In the genomic region with DNA sequence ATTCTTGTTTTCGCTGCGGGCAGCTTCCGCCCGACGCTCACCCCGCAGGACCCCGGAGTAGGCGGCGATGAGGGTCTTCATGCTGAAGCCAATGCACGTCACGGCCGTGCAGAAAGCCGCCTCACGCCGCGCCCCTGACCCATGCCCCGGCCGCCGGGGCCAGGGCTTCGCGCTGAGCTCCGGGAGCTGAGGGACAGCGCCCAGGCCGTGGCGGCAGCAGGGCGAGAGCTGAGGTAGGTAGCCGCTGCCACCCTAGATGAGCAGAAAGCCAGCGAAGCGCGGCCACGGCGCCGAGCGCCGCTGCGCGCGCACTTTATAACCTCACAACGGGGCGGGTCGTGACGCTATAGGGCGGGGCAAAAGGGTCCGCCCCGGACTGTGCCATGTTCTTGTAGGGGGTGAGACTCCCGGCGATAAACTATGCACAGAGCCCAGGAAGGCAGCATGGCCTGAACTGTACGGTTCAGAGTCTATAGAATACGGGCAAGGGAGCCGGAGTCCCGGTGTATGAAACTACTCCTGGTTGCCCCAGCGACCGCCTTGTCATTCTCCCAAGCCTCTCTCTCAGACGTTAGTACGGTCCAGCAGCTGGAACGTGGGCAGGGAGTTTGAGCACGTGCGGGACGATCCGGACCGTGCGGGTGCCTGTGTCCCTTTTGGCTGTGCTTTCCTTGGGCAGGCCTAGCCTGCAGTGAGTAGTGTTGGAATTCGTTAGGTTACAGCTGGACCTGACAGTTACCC, we compare ENCODE assay signal across 7 mouse cellular contexts. TPM values are rescaled to one million over a fixed set of nuclear protein-coding genes. Genes with fewer than 3 reads are reported as not detected.
DNase-seq lines count a peak whose midpoint lies in the region; ATAC-seq and TF ChIP-seq lines count a peak whose summit lies in the region.

A gene (minus strand): TSS at position 288 of the 741 bp plus-strand sequence.

- H3K4me2 ChIP-seq in embryonic facial prominence, embryonic 13.5 days: peak within 1 kb of the TSS; percentile 80
- H3K4me2 ChIP-seq in limb, embryonic 13.5 days (replicated peaks): peak within 1 kb of the TSS; percentile 96
- H3K4me2 ChIP-seq in midbrain, embryonic 16.5 days (ENCODE audit: low read length): peak within 1 kb of the TSS; percentile 85

- peak; percentile 98 for TF ChIP-seq POLR2A in heart, adult 2 months (IDR thresholded peaks at IDR 0.05; ENCODE audit: insufficient read depth, low read depth, low read length)

- peaks cover 20% of the 10 kb centered on the region for H3K4me1 ChIP-seq in embryonic facial prominence, embryonic 13.5 days
- no peaks in the 10 kb centered on the region; the same call in 1 of the 2 replicates for H3K4me1 ChIP-seq in heart, adult 2 months (ENCODE audit: control insufficient read depth, insufficient read depth, low read length)
- H3K4me1 ChIP-seq in limb, embryonic 13.5 days: peaks cover 9% of the 10 kb centered on the region; the same call in 1 of the 2 replicates
- peaks cover 10% of the 10 kb centered on the region for H3K4me1 ChIP-seq in midbrain, embryonic 16.5 days (ENCODE audit: control insufficient read depth, insufficient read depth, low read length)

- DNase-seq in adrenal gland, postnatal 36 days: peak; percentile 91
- peak; percentile 91 to 95 for DNase-seq in heart, adult 2 months
- peak; percentile 91 to 92 for DNase-seq in kidney, adult 8-10 months
- DNase-seq in spleen, postnatal 10 days (ENCODE audit: low spot score in 2 of 2): peak; percentile 83 to 90

- peak within 1 kb of the TSS; percentile 60 for H3K4me3 ChIP-seq in embryonic facial prominence, embryonic 13.5 days
- peak within 1 kb of the TSS; percentile 96 for H3K4me3 ChIP-seq in heart, adult 2 months
- peak within 1 kb of the TSS; percentile 78 for H3K4me3 ChIP-seq in limb, embryonic 13.5 days
- peak within 1 kb of the TSS; percentile 74 for H3K4me3 ChIP-seq in midbrain, embryonic 16.5 days (ENCODE audit: low read depth, low read length)

- under 1% methylated on average over 63 of the region's 63 CpGs for WGBS in embryonic facial prominence, embryonic 13.5 days
- under 1% methylated on average over 63 of the region's 63 CpGs for WGBS in heart, adult 2 months
- under 1% methylated on average over 63 of the region's 63 CpGs for WGBS in limb, embryonic 13.5 days
- under 1% methylated on average over 63 of the region's 63 CpGs for WGBS in midbrain, embryonic 16.5 days

- H3K9ac ChIP-seq in embryonic facial prominence, embryonic 13.5 days: peak within 1 kb of the TSS; percentile 83
- H3K9ac ChIP-seq in heart, adult 2 months (ENCODE audit: low read depth, low read length): peak within 1 kb of the TSS; percentile 89
- H3K9ac ChIP-seq in limb, embryonic 13.5 days: peak within 1 kb of the TSS; percentile 84
- H3K9ac ChIP-seq in midbrain, embryonic 16.5 days (ENCODE audit: low read depth, low read length): peak within 1 kb of the TSS; percentile 94

- peak; percentile 87 for ATAC-seq in embryonic facial prominence, embryonic 13.5 days (ENCODE audit: insufficient number of reproducible peaks, insufficient read depth, low FRiP score, low TSS enrichment, low read depth)
- ATAC-seq in limb, embryonic 13.5 days (ENCODE audit: low FRiP score, low read depth): peak; percentile 93
- peak; percentile 94 for ATAC-seq in midbrain, embryonic 16.5 days

- no peaks in the 10 kb centered on the region for H3K79me2 ChIP-seq in heart, adult 2 months (replicated peaks; ENCODE audit: control insufficient read depth, insufficient read depth, low read length)

- H3K9me3 ChIP-seq in embryonic facial prominence, embryonic 13.5 days: no peaks in the 10 kb centered on the region
- H3K9me3 ChIP-seq in limb, embryonic 13.5 days: no peaks in the 10 kb centered on the region
- H3K9me3 ChIP-seq in midbrain, embryonic 16.5 days (replicated peaks; ENCODE audit: control insufficient read depth, low read length, poor library complexity, severe bottlenecking): no peaks in the 10 kb centered on the region

- no peaks in the 10 kb centered on the region for H3K36me3 ChIP-seq in embryonic facial prominence, embryonic 13.5 days
- H3K36me3 ChIP-seq in heart, adult 2 months (ENCODE audit: control insufficient read depth, insufficient read depth, low read length): no peaks in the 10 kb centered on the region
- H3K36me3 ChIP-seq in limb, embryonic 13.5 days: no peaks in the 10 kb centered on the region
- no peaks in the 10 kb centered on the region for H3K36me3 ChIP-seq in midbrain, embryonic 16.5 days (ENCODE audit: control insufficient read depth, insufficient read depth, low read length)

- no peak for TF ChIP-seq CTCF in heart, adult 2 months (IDR thresholded peaks at IDR 0.05)

- H3K27ac ChIP-seq in embryonic facial prominence, embryonic 13.5 days: peak within 1 kb of the TSS; percentile 86
- peak within 1 kb of the TSS; percentile 98 for H3K27ac ChIP-seq in heart, adult 2 months
- H3K27ac ChIP-seq in limb, embryonic 13.5 days: peak within 1 kb of the TSS; percentile 70; the same call in 1 of the 2 replicates
- H3K27ac ChIP-seq in midbrain, embryonic 16.5 days (ENCODE audit: low read length): peak within 1 kb of the TSS; percentile 82

- H3K27me3 ChIP-seq in embryonic facial prominence, embryonic 13.5 days: peaks cover 12% of the 10 kb centered on the region
- H3K27me3 ChIP-seq in heart, adult 2 months (ENCODE audit: control insufficient read depth, insufficient read depth, low read length): no peaks in the 10 kb centered on the region
- peaks cover 12% of the 10 kb centered on the region; the same call in 1 of the 2 replicates for H3K27me3 ChIP-seq in limb, embryonic 13.5 days
- H3K27me3 ChIP-seq in midbrain, embryonic 16.5 days (ENCODE audit: control insufficient read depth, insufficient read depth, low read depth, low read length): no peaks in the 10 kb centered on the region

- peak; percentile 67 for TF ChIP-seq EP300 in heart, adult 2 months (IDR thresholded peaks at IDR 0.05; ENCODE audit: insufficient read depth, low read depth, low read length)

- intact Hi-C loops in heart, adult 2 months (cut with DNase I): loop anchor here (2.0 to 5.0 kb wide), 2 partner anchors 18 to 45 kb away; no protein-coding TSS in a partner anchor

RNA-seq across cellular contexts. Expression of the gene that starts here (rescaled TPM):
- 100 to 1,000 TPM; 307 to 556 TPM for total RNA-seq in adrenal gland, postnatal 36 days (2021)
- polyA plus RNA-seq in embryonic facial prominence, embryonic 13.5 days (2015; fragmentation: Nextera tagmentation; extraction: Ambion mirVana): 17.2 and 17.6 TPM in 2 replicates
- 100 to 1,000 TPM; 309 to 376 TPM for total RNA-seq in heart, adult 2 months (2021)
- polyA plus RNA-seq in heart, adult 2 months (2012; rRNA removed): 347 and 390 TPM in 2 replicates
- 15.0 and 15.8 TPM in 2 replicates for polyA plus RNA-seq in limb, embryonic 13.5 days (2015; fragmentation: Nextera tagmentation; extraction: Ambion mirVana)
- 22.0 and 24.0 TPM in 2 replicates for polyA plus RNA-seq in midbrain, embryonic 16.5 days (2015; fragmentation: Nextera tagmentation; extraction: Ambion mirVana)

Comparison
In these comparisons a context has a peak if more than half of its experiments do, and no peak if none do; other contexts are left out.
1. Peak in every context shown above with its lines: DNase-seq, ATAC-seq, H3K4me3 ChIP-seq and H3K27ac ChIP-seq.
2. RNA of the gene that starts here (polyA plus RNA-seq): 347 to 390 TPM in heart, adult 2 months; 22.0 to 24.0 TPM in midbrain, embryonic 16.5 days, 17.2 to 17.6 TPM in embryonic facial prominence, embryonic 13.5 days and 15.0 to 15.8 TPM in limb, embryonic 13.5 days; every median in the first group is over 10 times any median in the second.